Mouse (Mus musculus): ENCODE results near the gene Ovol2. TPM values are rescaled to one million over a fixed set of nuclear protein-coding genes. Genes with fewer than 3 reads are reported as not detected.

Gene Ovol2
- not detected in 2 replicates for polyA plus RNA-seq (2012; ENCODE audit: low replicate concordance)

GRCm38 (mm10) chr2:144331401-144332302 lies at the start of gene Ovol2:
Gene Ovol2, minus strand, starts transcription at chr2:144332146.

GRCm38 (mm10) chr2:144368400-144369019 lies 36.6 kb upstream of the Ovol2 start, which contains the start of the genes Kat14 and Pet117:
Gene Kat14, plus strand, starts transcription at chr2:144368983.
Gene Pet117, plus strand, starts transcription at chr2:144368996.

GRCm38 (mm10) chr2:144270507-144271420 lies 61.2 kb downstream of the Ovol2 start, which contains the start of the genes Mgme1 and Snx5:
Gene Mgme1, plus strand, starts transcription at chr2:144270663.
Gene Snx5, minus strand, starts transcription at chr2:144270906.

Other genes starting within 250 kb of the Ovol2 start
- 0.39 and 2.3 TPM in 2 replicates for gene Mgme1, start 61.5 kb downstream of the Ovol2 start, polyA plus RNA-seq (2012; ENCODE audit: low replicate concordance)
- 16.6 and 35.2 TPM in 2 replicates for gene Snx5, start 61.2 kb downstream of the Ovol2 start, polyA plus RNA-seq (2012; ENCODE audit: low replicate concordance)
- 7.3 and 27.2 TPM in 2 replicates for gene Kat14, start 36.8 kb upstream of the Ovol2 start, polyA plus RNA-seq (2012; ENCODE audit: low replicate concordance)
- 11.1 TPM in 1 of 2 replicates, not detected in the other for gene Pet117, start 36.9 kb upstream of the Ovol2 start, polyA plus RNA-seq (2012; ENCODE audit: low replicate concordance)
- gene Dzank1, start 195.3 kb upstream of the Ovol2 start, polyA plus RNA-seq (2012; ENCODE audit: low replicate concordance) = not detected in 2 replicates
- gene Polr3f, start 195.6 kb upstream of the Ovol2 start, polyA plus RNA-seq (2012; ENCODE audit: low replicate concordance) = 1.5 and 8.2 TPM in 2 replicates
- 0.60 and 0.83 TPM in 2 replicates for gene Rbbp9, start 218.7 kb upstream of the Ovol2 start, polyA plus RNA-seq (2012; ENCODE audit: low replicate concordance)
- 2.8 and 6.9 TPM in 2 replicates for gene Sec23b, start 224.1 kb upstream of the Ovol2 start, polyA plus RNA-seq (2012; ENCODE audit: low replicate concordance)